Mouse (Mus musculus): ENCODE data around the gene Slc22a3. TPM values are rescaled to one million over a fixed set of nuclear protein-coding genes. Genes with fewer than 3 reads are reported as not detected.

Gene Slc22a3
- 0.57 and 0.68 TPM in 2 replicates for polyA plus RNA-seq (2015; fragmentation: Nextera tagmentation; extraction: Ambion mirVana)

DNA sequence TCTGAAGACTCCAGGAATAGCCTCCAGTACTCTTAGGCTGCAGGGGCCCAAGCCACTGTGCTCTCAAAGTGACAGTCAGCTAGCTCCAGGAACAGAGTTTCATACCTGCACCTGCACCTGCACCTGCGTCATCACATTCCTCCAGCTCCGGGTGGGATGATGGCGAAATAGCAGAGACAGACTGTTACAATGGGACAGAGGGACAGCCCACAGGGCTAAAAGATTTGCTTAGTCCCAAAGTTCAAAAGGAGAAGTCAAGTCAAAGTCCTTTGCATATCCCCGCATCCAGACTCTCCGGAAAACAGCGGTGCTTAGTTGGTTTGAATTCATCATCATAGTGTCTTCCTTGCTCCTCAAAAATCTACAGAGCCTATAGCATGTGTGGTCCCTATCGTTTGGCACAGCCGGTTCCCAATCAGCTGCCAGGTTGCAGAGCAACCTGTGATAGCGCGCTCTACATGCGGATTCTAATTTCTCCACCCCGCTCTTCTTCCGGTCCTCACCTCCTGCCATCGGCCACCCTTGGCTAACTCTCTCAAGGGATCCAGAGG is at the start of gene Slc22a3:
TSS of gene Slc22a3 (minus strand) at position 51 of the 551 bp plus-strand sequence.
- 10% methylated on average over 14 of the region's 14 CpGs for WGBS
- TF ChIP-seq CTCF (IDR thresholded peaks at IDR 0.05; ENCODE audit: low read depth): no peak
- Histone ChIP-seq H3K4me1 (replicated peaks; ENCODE audit: insufficient read depth, low read length) (no peaks in the 10 kb centered on the region; the same call in 1 of the 2 replicates), H3K4me2 (ENCODE audit: low read length) (peak within 1 kb of the TSS; percentile 67), H3K9ac (ENCODE audit: low read depth, low read length) (no peak within 1 kb of the TSS), H3K27me3 (ENCODE audit: insufficient read depth, low read length) (peaks cover 34% of the 10 kb centered on the region), H3K9me3 (replicated peaks; ENCODE audit: low read length) (no peaks in the 10 kb centered on the region), H3K36me3 (ENCODE audit: insufficient read depth, low read length) (no peaks in the 10 kb centered on the region), H3K27ac (no peak within 1 kb of the TSS), H3K4me3 (replicated peaks; ENCODE audit: low read depth, low read length) (peak within 1 kb of the TSS; percentile 37)
- DNase-seq (ENCODE audit: low spot score): no peak
- no peak for ATAC-seq (replicated peaks; ENCODE audit: low FRiP score, low read depth)

DNA sequence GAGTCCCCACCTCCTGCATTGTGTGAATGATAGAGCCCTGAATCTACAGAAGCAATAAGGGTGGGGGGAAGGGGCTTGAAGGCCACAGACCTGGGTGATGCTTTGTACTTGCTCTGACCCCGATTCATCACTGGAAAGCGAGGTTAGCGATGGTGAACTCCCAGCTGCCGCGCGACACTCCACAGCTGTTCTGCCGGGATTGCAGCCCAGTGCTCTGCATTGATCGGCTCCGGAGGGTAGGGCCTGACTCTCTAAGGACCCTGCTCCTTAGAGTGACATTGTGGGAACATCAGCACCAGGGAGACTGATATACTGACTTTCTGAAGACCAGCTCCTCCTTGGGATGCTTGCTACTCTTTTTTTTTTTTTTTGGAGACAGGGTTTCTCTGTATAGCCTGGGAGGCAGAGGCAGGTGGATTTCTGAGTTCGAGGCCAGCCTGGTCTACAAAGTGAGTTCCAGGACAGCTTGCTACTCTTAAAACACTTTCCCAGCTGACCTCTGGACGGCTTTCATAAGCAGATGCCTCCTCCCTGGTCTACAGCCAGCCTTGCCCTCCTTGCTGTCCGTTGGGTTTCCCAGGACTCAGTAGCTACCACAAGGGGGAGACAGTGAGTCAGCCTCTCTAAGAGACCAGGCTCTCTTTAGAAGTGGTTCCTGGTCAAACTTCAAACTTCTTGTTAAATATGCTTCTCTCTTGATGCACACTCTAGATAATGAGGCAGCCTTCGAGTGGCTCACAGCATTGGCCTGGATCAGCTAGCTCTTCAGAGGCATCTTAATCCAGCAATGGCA is 27.0 kb upstream of the Slc22a3 start:
- no peaks in the 10 kb centered on the region for H3K4me1 ChIP-seq (replicated peaks; ENCODE audit: insufficient read depth, low read length)
- 27% methylated on average over 13 of the region's 13 CpGs for WGBS
- TF ChIP-seq CTCF (IDR thresholded peaks at IDR 0.05; ENCODE audit: low read depth): peak; percentile 86
- H3K4me3 ChIP-seq (replicated peaks; ENCODE audit: low read depth, low read length): no peak overlapping the region
- DNase-seq (ENCODE audit: low spot score) (peak; percentile 85), ATAC-seq (replicated peaks; ENCODE audit: low FRiP score, low read depth) (no peak)
- no peak overlapping the region for H3K9ac ChIP-seq (ENCODE audit: low read depth, low read length)
- H3K36me3 ChIP-seq (ENCODE audit: insufficient read depth, low read length): no peaks in the 10 kb centered on the region
- H3K27me3 ChIP-seq (ENCODE audit: insufficient read depth, low read length): no peaks in the 10 kb centered on the region
- H3K9me3 ChIP-seq (replicated peaks; ENCODE audit: low read length): no peaks in the 10 kb centered on the region
- no peak overlapping the region for H3K27ac ChIP-seq
- H3K4me2 ChIP-seq (ENCODE audit: low read length): no peak overlapping the region

DNA sequence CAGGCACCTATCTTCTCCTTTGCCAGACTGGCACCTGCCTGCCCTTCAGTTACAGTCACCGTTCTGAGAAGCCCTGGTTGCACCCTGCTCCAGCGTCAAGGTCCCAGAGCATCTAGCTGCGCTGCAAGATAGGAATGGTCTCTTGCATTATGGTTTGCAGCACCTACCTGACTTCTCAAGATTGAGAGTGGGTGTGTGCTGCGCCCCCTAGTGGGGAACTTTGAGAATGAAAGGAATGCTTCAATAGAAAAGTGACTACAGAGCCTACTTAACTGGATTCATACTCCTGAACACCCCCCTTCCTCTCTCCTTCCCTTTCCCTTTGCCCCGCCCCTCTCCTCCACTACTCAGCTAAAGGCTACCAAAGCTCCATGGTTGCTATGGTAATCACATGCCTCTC is 24.6 kb upstream of the Slc22a3 start:
- Histone ChIP-seq H3K27me3 (ENCODE audit: insufficient read depth, low read length) (no peaks in the 10 kb centered on the region), H3K9ac (ENCODE audit: low read depth, low read length) (no peak overlapping the region), H3K27ac (no peak overlapping the region), H3K36me3 (ENCODE audit: insufficient read depth, low read length) (no peaks in the 10 kb centered on the region), H3K4me2 (ENCODE audit: low read length) (no peak overlapping the region), H3K9me3 (replicated peaks; ENCODE audit: low read length) (no peaks in the 10 kb centered on the region), H3K4me3 (replicated peaks; ENCODE audit: low read depth, low read length) (no peak overlapping the region), H3K4me1 (replicated peaks; ENCODE audit: insufficient read depth, low read length) (no peaks in the 10 kb centered on the region)
- ATAC-seq (replicated peaks; ENCODE audit: low FRiP score, low read depth): no peak
- 36% methylated on average over 5 of the region's 5 CpGs for WGBS
- DNase-seq (ENCODE audit: low spot score): peak; percentile 66
- TF ChIP-seq CTCF (IDR thresholded peaks at IDR 0.05; ENCODE audit: low read depth): peak; percentile 82

DNA sequence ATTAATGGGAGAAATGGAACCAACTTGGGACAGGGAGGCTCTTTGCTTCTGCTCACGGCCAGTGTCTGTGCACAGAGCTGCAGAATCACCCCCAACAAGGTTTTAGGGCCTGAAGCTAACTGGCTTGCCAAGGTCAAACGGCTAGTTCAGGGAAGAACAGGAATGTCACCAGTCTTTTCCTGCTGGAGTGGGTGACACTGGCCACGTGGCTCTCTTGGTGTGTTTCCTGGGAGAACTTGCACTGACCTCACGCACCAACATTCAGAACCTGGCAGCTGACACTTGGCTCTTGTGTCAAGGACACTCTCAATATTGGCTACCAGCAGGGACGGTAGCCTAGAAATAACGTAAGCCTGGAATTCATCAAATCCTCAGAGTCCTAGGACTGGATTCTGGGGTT is 22.6 kb upstream of the Slc22a3 start:
- H3K27me3 ChIP-seq (ENCODE audit: insufficient read depth, low read length): no peaks in the 10 kb centered on the region
- H3K9me3 ChIP-seq (replicated peaks; ENCODE audit: low read length): no peaks in the 10 kb centered on the region
- no peak overlapping the region for H3K9ac ChIP-seq (ENCODE audit: low read depth, low read length)
- H3K36me3 ChIP-seq (ENCODE audit: insufficient read depth, low read length): no peaks in the 10 kb centered on the region
- WGBS: 74% methylated on average over 6 of the region's 6 CpGs
- H3K4me3 ChIP-seq (replicated peaks; ENCODE audit: low read depth, low read length): no peak overlapping the region
- no peak for TF ChIP-seq CTCF (IDR thresholded peaks at IDR 0.05; ENCODE audit: low read depth)
- ATAC-seq (replicated peaks; ENCODE audit: low FRiP score, low read depth): no peak
- DNase-seq (ENCODE audit: low spot score): no peak
- H3K4me1 ChIP-seq (replicated peaks; ENCODE audit: insufficient read depth, low read length): no peaks in the 10 kb centered on the region
- no peak overlapping the region for H3K4me2 ChIP-seq (ENCODE audit: low read length)
- no peak overlapping the region for H3K27ac ChIP-seq

DNA sequence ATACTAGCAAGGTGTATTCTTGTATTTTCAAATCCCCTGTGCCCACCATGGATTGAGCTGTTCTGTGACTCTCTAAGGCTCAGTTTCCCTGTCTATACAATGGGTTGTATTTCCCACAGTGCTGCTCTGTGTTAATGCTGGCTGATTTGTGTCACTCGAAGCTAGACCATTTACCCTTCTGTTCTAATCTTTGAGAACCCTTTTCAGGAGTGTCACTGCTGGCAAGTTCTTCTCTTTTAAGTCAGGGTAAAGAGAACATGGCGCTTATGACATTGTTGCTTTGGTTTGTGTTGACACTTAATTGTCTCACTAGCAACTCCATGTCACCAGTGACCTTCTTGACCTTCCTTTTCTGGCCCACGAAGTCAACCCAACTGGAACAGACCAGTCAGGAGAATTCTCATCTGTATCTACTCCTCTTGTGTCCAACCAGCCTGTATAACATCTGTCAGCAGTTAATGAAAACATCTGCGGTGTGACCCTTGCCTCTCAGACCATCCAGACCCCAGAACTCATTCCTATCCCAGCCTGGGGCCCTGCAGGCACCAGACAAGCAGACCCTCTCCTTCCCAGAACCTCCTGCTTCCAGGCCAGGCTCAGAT is 22.0 kb upstream of the Slc22a3 start:
- Histone ChIP-seq H3K27ac (no peak overlapping the region), H3K4me1 (replicated peaks; ENCODE audit: insufficient read depth, low read length) (no peaks in the 10 kb centered on the region), H3K4me2 (ENCODE audit: low read length) (no peak overlapping the region), H3K27me3 (ENCODE audit: insufficient read depth, low read length) (no peaks in the 10 kb centered on the region), H3K9ac (ENCODE audit: low read depth, low read length) (no peak overlapping the region), H3K36me3 (ENCODE audit: insufficient read depth, low read length) (no peaks in the 10 kb centered on the region), H3K9me3 (replicated peaks; ENCODE audit: low read length) (no peaks in the 10 kb centered on the region), H3K4me3 (replicated peaks; ENCODE audit: low read depth, low read length) (no peak overlapping the region)
- WGBS: 64% methylated on average over 4 of the region's 4 CpGs
- DNase-seq (ENCODE audit: low spot score) (no peak), ATAC-seq (replicated peaks; ENCODE audit: low FRiP score, low read depth) (no peak)
- no peak for TF ChIP-seq CTCF (IDR thresholded peaks at IDR 0.05; ENCODE audit: low read depth)

DNA sequence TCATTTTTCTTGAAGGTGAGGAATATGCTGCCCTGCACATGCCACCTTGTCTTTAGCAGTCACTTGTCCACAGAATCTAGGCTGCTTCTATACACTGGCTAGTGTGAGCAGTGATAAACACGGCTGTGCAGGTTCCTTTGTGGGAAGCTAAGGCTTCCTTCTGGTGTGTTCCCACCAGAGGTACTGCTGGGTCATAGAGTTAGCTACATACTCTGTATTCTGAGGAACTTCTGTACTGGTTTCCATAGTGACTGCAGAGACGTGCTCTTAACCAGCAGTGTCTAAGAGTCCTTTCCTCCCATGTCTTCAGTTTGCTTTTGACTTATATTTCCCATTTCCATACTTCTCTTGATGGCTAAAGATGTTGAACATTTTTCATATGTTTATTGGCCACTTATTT is 11.6 kb upstream of the Slc22a3 start:
- no peaks in the 10 kb centered on the region for H3K9me3 ChIP-seq (replicated peaks; ENCODE audit: low read length)
- H3K36me3 ChIP-seq (ENCODE audit: insufficient read depth, low read length): no peaks in the 10 kb centered on the region
- DNase-seq (ENCODE audit: low spot score): no peak
- H3K4me2 ChIP-seq (ENCODE audit: low read length): no peak overlapping the region
- TF ChIP-seq CTCF (IDR thresholded peaks at IDR 0.05; ENCODE audit: low read depth): no peak
- H3K27ac ChIP-seq: no peak overlapping the region
- no peak overlapping the region for H3K4me3 ChIP-seq (replicated peaks; ENCODE audit: low read depth, low read length)
- H3K9ac ChIP-seq (ENCODE audit: low read depth, low read length): no peak overlapping the region
- no peak for ATAC-seq (replicated peaks; ENCODE audit: low FRiP score, low read depth)
- no peaks in the 10 kb centered on the region for H3K4me1 ChIP-seq (replicated peaks; ENCODE audit: insufficient read depth, low read length)
- H3K27me3 ChIP-seq (ENCODE audit: insufficient read depth, low read length): no peaks in the 10 kb centered on the region
- 58% methylated on average over 2 of the region's 2 CpGs for WGBS

Measured in kidney, postnatal 0 days (tissue).